In genomic region chr19:59630095-59630494, GRCm38 (mm10) we compare ENCODE assay signal across 15 mouse cellular contexts.
"Had no signal": no experiment of that assay in that cellular context is flagged by ENCODE, and none has a peak within 500 bp of the region (broad histone marks: within the 10 kb centered on the region; RNA-seq: fewer than 3 reads in every experiment).

No protein-coding gene starts in this region.

- H3K4me2 ChIP-seq: liver, embryonic 11.5 days; liver, embryonic 15.5 days; midbrain, embryonic 15.5 days; neural tube, embryonic 13.5 days; stomach, embryonic 15.5 days had no signal

- H3K27ac ChIP-seq: hindbrain, postnatal 0 days; limb, embryonic 10.5 days; liver, embryonic 15.5 days; midbrain, embryonic 15.5 days; neural tube, embryonic 13.5 days; stomach, embryonic 15.5 days had no signal

- H3K4me3 ChIP-seq: limb, embryonic 10.5 days; liver, embryonic 15.5 days; midbrain, embryonic 15.5 days; neural tube, embryonic 13.5 days; stomach, embryonic 15.5 days had no signal

- H3K4me1 ChIP-seq: liver, embryonic 15.5 days; stomach, embryonic 15.5 days had no signal

- H3K9me3 ChIP-seq: limb, embryonic 10.5 days; liver, embryonic 15.5 days; midbrain, embryonic 15.5 days; neural tube, embryonic 13.5 days; stomach, embryonic 15.5 days had no signal

- H3K9ac ChIP-seq: liver, embryonic 15.5 days; midbrain, embryonic 15.5 days; neural tube, embryonic 13.5 days; stomach, embryonic 15.5 days had no signal

- H3K36me3 ChIP-seq: limb, embryonic 10.5 days; liver, embryonic 15.5 days; midbrain, embryonic 15.5 days; neural tube, embryonic 13.5 days; stomach, embryonic 15.5 days had no signal

- ATAC-seq: hindbrain, postnatal 0 days; lung, postnatal 0 days; midbrain, embryonic 15.5 days had no signal

- H3K27me3 ChIP-seq: liver, embryonic 15.5 days; midbrain, embryonic 15.5 days; stomach, embryonic 15.5 days had no signal

- DNase-seq: layer of hippocampus, adult 9-11 months; layer of hippocampus, postnatal 36 days; lung, adult 2 months; lung, postnatal 36 days; retina, postnatal 1 day; right cerebral cortex, postnatal 4 days; spleen, adult 18-20 months had no signal
